Mouse (Mus musculus): ENCODE measurements around the gene Tufm.

GRCm38 (mm10) chr7:126445104-126445815, 41.9 kb upstream of the Tufm start:
- TF ChIP-seq CTCF (IDR thresholded peaks at IDR 0.05; ENCODE audit: low read depth, low read length) (no peak), POLR2A (IDR thresholded peaks at IDR 0.05; ENCODE audit: extremely low read depth, insufficient read depth, low read length) (no peak)
